Mouse (Mus musculus): ENCODE measurements at regions not wholly inside any gene's neighbourhood (a gene's known extent, or its start where the extent isn't known, plus 50 kb on each side); places are given as distances from the start of the nearest gene placed in this dataset.
A peak's percentile ranks its signal among the peaks of the same experiment; 100 is the strongest.

DNA sequence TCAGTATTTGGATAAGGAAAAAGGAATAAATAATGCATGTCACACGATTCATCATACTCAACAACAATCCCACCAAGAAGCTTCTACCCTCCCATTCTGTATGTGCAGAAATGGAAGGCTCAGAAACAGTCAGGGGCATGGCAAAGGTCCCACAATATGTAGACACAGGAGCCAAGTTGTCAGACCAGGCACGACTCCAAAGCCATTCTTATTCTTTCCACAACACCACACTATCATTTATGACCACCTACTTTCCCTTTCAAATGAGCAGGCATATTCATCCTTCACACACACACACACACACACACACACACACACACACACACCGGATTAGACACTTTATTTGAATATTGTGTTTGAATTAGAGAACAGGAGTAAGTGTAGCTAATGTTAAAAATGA is 232.0 kb downstream of the Rab28 start:
- TF ChIP-seq CTCF (IDR thresholded peaks at IDR 0.05) = no peak
- intact Hi-C loops (cut with DNase I) = no loop called here
- no peak for DNase-seq
- Histone ChIP-seq H3K27ac (no peak overlapping the region), H3K4me3 (no peak overlapping the region)

DNA sequence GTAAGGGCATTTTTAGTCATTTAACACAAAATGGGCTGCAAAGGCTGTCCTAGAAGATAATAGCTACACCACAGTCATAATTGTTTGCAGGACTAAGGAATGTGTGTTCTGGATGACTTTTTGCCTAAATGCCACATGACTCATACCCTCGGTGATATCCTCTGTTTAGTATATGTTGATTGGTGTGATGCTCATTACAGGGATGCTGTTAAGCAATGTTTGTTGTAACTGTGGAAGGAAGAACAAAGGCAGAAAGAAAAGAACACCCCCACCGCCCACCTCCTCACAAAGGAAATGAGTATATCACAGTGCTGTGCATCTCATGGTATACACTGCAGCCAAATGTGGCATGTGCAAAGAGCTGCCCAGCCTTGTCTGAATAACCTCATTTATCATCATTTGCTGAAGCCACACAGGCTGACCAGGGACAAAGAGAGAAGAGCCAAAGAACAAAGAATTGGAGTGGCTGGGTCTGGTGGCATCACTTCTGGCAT is 262.4 kb downstream of the Rab28 start:
- H3K4me3 ChIP-seq = no peak overlapping the region
- no peak overlapping the region for H3K27ac ChIP-seq
- no peak for TF ChIP-seq CTCF (IDR thresholded peaks at IDR 0.05)
- no peak for DNase-seq
- intact Hi-C loops (cut with DNase I) = no loop called here

- H3K4me3 ChIP-seq = no peak overlapping the region
- DNase-seq = no peak
- TF ChIP-seq CTCF (IDR thresholded peaks at IDR 0.05) = no peak
- intact Hi-C loops (cut with DNase I) = no loop called here
- no peak overlapping the region for H3K27ac ChIP-seq
These were observed 266.9 kb downstream of the Rab28 start for GRCm38 (mm10) chr5:41441081-41441480.

DNA sequence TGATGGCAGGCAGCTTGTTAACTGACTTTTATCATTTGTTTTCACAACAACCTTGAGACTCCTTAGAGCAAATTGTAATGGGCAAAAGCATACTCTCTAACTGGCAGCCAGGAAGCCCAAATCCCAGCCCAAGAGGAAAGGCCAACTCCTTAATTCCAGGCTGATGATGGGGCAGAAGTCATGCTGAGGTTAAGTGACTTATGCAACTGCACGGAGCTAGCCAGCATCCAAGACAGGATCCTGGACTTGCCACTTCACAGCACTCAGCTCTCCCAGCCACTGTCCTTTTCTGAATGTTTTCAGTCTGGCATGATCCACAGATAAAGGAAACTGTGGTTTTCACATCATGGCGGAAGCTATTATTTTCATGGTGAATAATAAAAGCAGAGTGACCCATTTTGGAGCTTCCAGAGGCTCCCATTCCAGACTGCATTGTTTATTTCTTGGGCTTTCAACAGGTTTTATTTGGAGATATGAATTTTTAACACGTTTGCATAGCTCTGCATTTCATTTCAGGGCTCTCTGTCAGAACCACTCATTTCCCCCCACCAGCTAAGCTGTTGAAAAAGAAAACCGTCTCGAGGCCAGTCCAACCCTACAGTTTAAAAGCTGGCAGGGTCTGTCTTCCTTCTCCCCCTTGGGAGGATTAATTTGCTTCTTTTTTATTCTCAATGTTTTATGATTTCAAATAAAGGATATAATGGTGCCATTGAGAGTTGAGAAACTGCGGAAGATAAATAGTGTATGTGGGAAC is 288.7 kb downstream of the Rab28 start:
- TF ChIP-seq CTCF (IDR thresholded peaks at IDR 0.05) = no peak
- intact Hi-C loops (cut with DNase I) = no loop called here
- no peak overlapping the region for H3K4me3 ChIP-seq
- DNase-seq = peak; percentile 60
- 0 out of 2 replicates have a peak overlapping the region, but pooled peaks have one; percentile 24 for H3K27ac ChIP-seq

- no peak overlapping the region for H3K27ac ChIP-seq
- no peak for TF ChIP-seq CTCF (IDR thresholded peaks at IDR 0.05)
- intact Hi-C loops (cut with DNase I) = no loop called here
- no peak overlapping the region for H3K4me3 ChIP-seq
- no peak for DNase-seq
These were observed 298.8 kb downstream of the Rab28 start for GRCm38 (mm10) chr5:41409070-41409668.

- Histone ChIP-seq H3K4me3 (no peak overlapping the region), H3K27ac (no peak overlapping the region)
- intact Hi-C loops (cut with DNase I) = no loop called here
- DNase-seq = no peak
- no peak for TF ChIP-seq CTCF (IDR thresholded peaks at IDR 0.05)
These were observed 315.1 kb downstream of the Rab28 start for GRCm38 (mm10) chr5:41392802-41393234.

DNA sequence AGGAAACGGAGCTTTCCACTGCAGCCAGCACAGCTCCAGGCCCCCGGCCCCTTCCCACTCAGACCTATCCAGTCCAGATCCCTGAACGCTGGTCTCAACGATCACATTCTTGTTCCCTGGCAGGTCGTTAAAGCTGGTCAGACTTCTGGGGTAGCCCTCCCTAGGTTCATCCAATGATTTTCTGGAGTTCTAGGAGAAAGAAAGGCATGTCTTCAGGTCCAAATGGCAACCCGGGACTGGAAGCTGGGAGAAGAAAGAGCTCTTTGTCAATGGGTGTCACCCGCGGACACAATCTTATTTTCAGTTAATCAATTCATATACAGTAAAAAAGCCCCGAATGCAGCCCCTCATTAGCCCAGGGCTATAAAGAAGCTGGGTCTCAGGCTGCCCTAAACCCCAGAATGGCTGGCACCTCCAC is 315.8 kb downstream of the Rab28 start:
- Histone ChIP-seq H3K27ac (no peak overlapping the region), H3K4me3 (no peak overlapping the region)
- intact Hi-C loops (cut with DNase I) = no loop called here
- no peak for TF ChIP-seq CTCF (IDR thresholded peaks at IDR 0.05)
- DNase-seq = no peak

GRCm38 (mm10) chr5:41373409-41373808 is 334.5 kb downstream of the Rab28 start:
- DNase-seq = no peak
- TF ChIP-seq CTCF (IDR thresholded peaks at IDR 0.05) = no peak
- intact Hi-C loops (cut with DNase I) = no loop called here
- H3K4me3 ChIP-seq = no peak overlapping the region
- H3K27ac ChIP-seq = no peak overlapping the region

DNA sequence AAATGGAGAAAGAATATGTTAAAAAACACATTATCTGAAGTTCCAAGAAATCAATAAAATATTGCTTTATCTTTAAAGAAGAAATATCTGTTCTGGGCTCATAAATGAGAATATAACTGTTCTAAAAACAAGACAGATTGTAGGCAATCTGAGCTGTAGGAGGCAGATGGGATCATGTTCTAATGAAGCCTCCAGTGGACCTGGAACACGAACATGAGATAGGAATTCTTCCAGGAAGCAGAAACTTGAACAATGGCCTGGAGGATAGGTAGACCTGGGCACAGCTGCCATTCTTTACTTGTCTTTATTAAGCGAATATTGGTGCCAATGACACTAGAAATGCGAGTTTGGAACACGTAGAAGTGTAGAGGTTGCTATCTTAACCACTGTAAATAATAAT is 336.5 kb downstream of the Rab28 start:
- intact Hi-C loops (cut with DNase I) = no loop called here
- Histone ChIP-seq H3K27ac (no peak overlapping the region), H3K4me3 (no peak overlapping the region)
- no peak for TF ChIP-seq CTCF (IDR thresholded peaks at IDR 0.05)
- no peak for DNase-seq

- DNase-seq = no peak
- no peak overlapping the region for H3K4me3 ChIP-seq
- no peak overlapping the region for H3K27ac ChIP-seq
- TF ChIP-seq CTCF (IDR thresholded peaks at IDR 0.05) = no peak
- intact Hi-C loops (cut with DNase I) = no loop called here
These were observed 337.6 kb downstream of the Rab28 start for GRCm38 (mm10) chr5:41370356-41370755.

- DNase-seq = no peak
- intact Hi-C loops (cut with DNase I) = no loop called here
- Histone ChIP-seq H3K27ac (no peak overlapping the region), H3K4me3 (no peak overlapping the region)
- no peak for TF ChIP-seq CTCF (IDR thresholded peaks at IDR 0.05)
These were observed 338.1 kb downstream of the Rab28 start for GRCm38 (mm10) chr5:41369907-41370306.

DNA sequence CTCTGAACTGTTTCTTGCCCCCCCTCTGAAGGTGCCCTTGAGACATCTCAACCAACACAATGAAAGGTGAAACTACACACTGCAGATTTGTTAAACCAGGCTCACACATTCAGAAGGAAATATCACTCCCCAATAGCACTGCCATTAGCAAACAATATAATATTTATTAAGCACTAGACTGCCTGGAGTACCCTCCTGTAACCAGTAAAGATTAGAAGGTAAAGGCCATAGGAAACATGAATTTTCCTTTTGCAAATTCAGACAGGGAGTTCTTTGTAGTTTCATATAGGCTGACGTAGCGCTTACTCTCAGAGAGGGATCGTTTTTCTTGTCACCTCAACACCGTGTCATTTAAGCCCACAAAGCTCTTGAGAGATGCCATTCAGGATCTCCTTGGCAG is 342.1 kb downstream of the Rab28 start:
- DNase-seq = no peak

DNA sequence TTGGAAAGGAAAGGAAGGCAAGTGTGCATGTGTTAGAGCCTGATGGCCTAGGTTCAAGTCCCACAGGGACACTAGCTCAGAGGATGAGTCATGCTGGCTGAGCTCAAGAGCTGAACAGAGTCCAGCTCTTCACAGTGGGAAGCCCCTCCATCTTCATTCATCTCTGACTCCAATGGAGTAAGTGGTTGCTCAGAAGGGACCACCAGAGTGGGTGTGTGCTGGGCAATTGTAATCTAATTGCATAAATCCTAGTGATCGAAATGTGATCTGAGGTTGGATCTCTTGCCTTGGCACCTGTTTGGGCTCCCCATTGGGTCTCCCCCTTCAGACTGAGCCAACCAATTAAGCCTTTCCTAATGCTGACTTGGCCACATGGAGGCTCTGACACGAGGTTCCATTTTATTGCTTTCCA is 359.5 kb downstream of the Rab28 start:
- no peak for TF ChIP-seq CTCF (IDR thresholded peaks at IDR 0.05)
- peak; percentile 40 for DNase-seq
- intact Hi-C loops (cut with DNase I) = no loop called here
- H3K4me3 ChIP-seq = no peak overlapping the region
- H3K27ac ChIP-seq = no peak overlapping the region

More for the DNA sequence above, 342.1 kb downstream of the Rab28 start:
- intact Hi-C loops (cut with DNase I) = no loop called here
- no peak overlapping the region for H3K27ac ChIP-seq
- TF ChIP-seq CTCF (IDR thresholded peaks at IDR 0.05) = no peak
- H3K4me3 ChIP-seq = no peak overlapping the region

DNA sequence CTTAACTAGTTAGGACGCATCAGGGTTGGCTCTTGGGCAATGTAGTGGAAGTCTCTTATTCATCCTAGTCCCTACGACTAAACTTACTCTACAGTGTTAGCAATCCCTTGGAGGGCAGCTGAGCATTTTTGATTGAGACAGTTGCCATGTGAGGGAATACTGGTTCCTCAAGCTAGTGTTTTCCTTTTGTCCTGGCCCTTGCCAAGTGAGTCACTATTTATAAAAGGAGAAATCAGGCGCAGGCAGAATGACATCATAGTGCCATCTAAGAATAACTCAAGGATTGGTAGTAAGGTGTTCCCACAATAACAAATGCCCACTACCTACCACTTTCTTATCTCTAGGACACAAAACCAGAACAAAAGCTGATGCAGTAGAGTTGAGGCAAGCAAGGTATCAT is 360.5 kb downstream of the Rab28 start:
- no peak for DNase-seq
- TF ChIP-seq CTCF (IDR thresholded peaks at IDR 0.05) = no peak
- intact Hi-C loops (cut with DNase I) = no loop called here
- Histone ChIP-seq H3K4me3 (no peak overlapping the region), H3K27ac (no peak overlapping the region)
